Mouse (Mus musculus) activated CD4-positive, CD25-positive, alpha-beta regulatory T cell, adult 4 months (primary cell): ENCODE data around the gene Tyms. TPM values are rescaled to one million over a fixed set of nuclear protein-coding genes. Genes with fewer than 3 reads are reported as not detected.
"Not testable (repeated sequence)": the region's sequence is repeated elsewhere in the genome, so short reads cannot be mapped to it uniquely, and the experiment has no call there.

ENCODE experiments used
- ATAC-seq: one replicate; pipeline ENCODE4 v1.8.0; 2017
- polyA plus RNA-seq, 2 experiments: library from polyadenylated mRNA; unstranded; fragments of 100-300 nt; shearing (Covaris generic); gene quantifications; one replicate each; pipeline ENCODE4 v1.2.1; 2017

Tyms gene
- polyA plus RNA-seq, 2 experiments from 2014 or later = 112 to 171 TPM

- no peak for ATAC-seq
Observed at GRCm38 (mm10) chr5:30098260-30098659, 24.8 kb upstream of the Tyms start.

GRCm38 (mm10) chr5:30095731-30096130 is 22.3 kb upstream of the Tyms start:
- no peak for ATAC-seq

- no peak for ATAC-seq
Observed at GRCm38 (mm10) chr5:30094399-30094798, 21.0 kb upstream of the Tyms start.

- no peak for ATAC-seq
Observed at GRCm38 (mm10) chr5:30092701-30093100, 19.3 kb upstream of the Tyms start.

- ATAC-seq = no peak
Observed at GRCm38 (mm10) chr5:30072377-30072776, 1.0 kb downstream of the Tyms start.

- ATAC-seq = no peak
Observed at GRCm38 (mm10) chr5:30071677-30072076, 1.7 kb downstream of the Tyms start.

GRCm38 (mm10) chr5:30067726-30068125 is 5.7 kb downstream of the Tyms start:
- no peak for ATAC-seq

- ATAC-seq = not testable (repeated sequence)
Observed at GRCm38 (mm10) chr5:30059607-30060006, 13.8 kb downstream of the Tyms start.

- ATAC-seq = no peak
Observed at GRCm38 (mm10) chr5:30058216-30058731, 15.1 kb downstream of the Tyms start.

- ATAC-seq = not testable (repeated sequence)
Observed at GRCm38 (mm10) chr5:30039841-30040240, 33.6 kb downstream of the Tyms start.

- ATAC-seq = not testable (repeated sequence)
Observed at GRCm38 (mm10) chr5:30039324-30039723, 34.1 kb downstream of the Tyms start.

GRCm38 (mm10) chr5:30037111-30037510 is 36.3 kb downstream of the Tyms start:
- ATAC-seq = not testable (repeated sequence)

- ATAC-seq = not testable (repeated sequence)
Observed at GRCm38 (mm10) chr5:30035862-30036261, 37.6 kb downstream of the Tyms start.

GRCm38 (mm10) chr5:30014580-30014979 is 58.8 kb downstream of the Tyms start:
- ATAC-seq = no peak

- ATAC-seq = no peak
Observed at GRCm38 (mm10) chr5:30012726-30013503, 60.5 kb downstream of the Tyms start, which contains the start of gene Il6. TSS of gene Il6 (plus strand) at chr5:30013114.

Other genes starting within 250 kb of the Tyms start
- under 1 TPM in 1 of 2 experiments, not detected in 1; 0.38 TPM for gene Il6, start 60.5 kb downstream of the Tyms start, polyA plus RNA-seq
- not detected for gene Garem2, start 31.5 kb upstream of the Tyms start, polyA plus RNA-seq
- not detected for gene 3110082J24Rik, start 32.5 kb upstream of the Tyms start, polyA plus RNA-seq
- 10 to 100 TPM; 68.8 to 80.0 TPM for gene Hadha, start 81.5 kb upstream of the Tyms start, polyA plus RNA-seq
- gene Hadhb, start 81.6 kb upstream of the Tyms start, polyA plus RNA-seq = 100 to 1,000 TPM; 111 to 127 TPM
- gene Adgrf3, start 132.1 kb upstream of the Tyms start, polyA plus RNA-seq = not detected
- gene Selenoi, start 159.0 kb upstream of the Tyms start, polyA plus RNA-seq = 10 to 100 TPM; 21.9 to 23.3 TPM
- 10 to 100 TPM in 1 of 2 experiments, 1 to 10 TPM in 1; 8.1 to 13.2 TPM for gene Drc1, start 207.8 kb upstream of the Tyms start, polyA plus RNA-seq